Mouse (Mus musculus) spleen, adult 2 months (tissue): ENCODE measurements around the gene Lpcat2. TPM values are rescaled to one million over a fixed set of nuclear protein-coding genes. Genes with fewer than 3 reads are reported as not detected.
"Not testable (repeated sequence)": the region's sequence is repeated elsewhere in the genome, so short reads cannot be mapped to it uniquely, and the experiment has no call there.

Experiments
- DNase-seq, 2 experiments: peaks; one replicate each; pipeline versions ENCODE4 v3.0.0 to v3.0.0-alpha.2; 2012 to 2021; ENCODE audit warnings: low spot score in 2 of 2, low read depth in 1 of 2
- H3K27ac ChIP-seq: fragments of 200-500 bp; 2 replicates; pipeline ENCODE4 v1.5.1; 2012; ENCODE audit warnings: low read length, inconsistent platforms; ENCODE audit not compliant: insufficient read depth
- H3K27me3 ChIP-seq: fragments of 200-500 bp; 2 replicates; pipeline ENCODE4 v1.6.1; 2012; ENCODE audit warnings: mild to moderate bottlenecking, moderate library complexity, low read length, inconsistent platforms; ENCODE audit not compliant: control insufficient read depth, insufficient read depth
- H3K36me3 ChIP-seq: fragments of 200-500 bp; 2 replicates; pipeline ENCODE4 v1.6.1; 2012; ENCODE audit warnings: mild to moderate bottlenecking, low read length, inconsistent platforms; ENCODE audit not compliant: control insufficient read depth, insufficient read depth
- H3K4me1 ChIP-seq: fragments of 200-500 bp; 2 replicates; pipeline ENCODE4 v1.6.1; 2011; ENCODE audit warnings: inconsistent platforms; ENCODE audit not compliant: control insufficient read depth, insufficient read depth, insufficient read length
- H3K4me3 ChIP-seq: fragments of 200-500 bp; 2 replicates; pipeline ENCODE4 v1.5.1; 2011; ENCODE audit warnings: mild to moderate bottlenecking, inconsistent platforms; ENCODE audit not compliant: insufficient read depth, insufficient read length; ENCODE audit errors: extremely low read depth
- CTCF ChIP-seq: fragments of 200-500 bp; IDR thresholded peaks from 2 replicates; pipeline ENCODE4 v1.5.1; 2011; ENCODE audit warnings: mild to moderate bottlenecking, inconsistent platforms; ENCODE audit not compliant: insufficient read depth, insufficient read length, insufficient replicate concordance; ENCODE audit errors: extremely low read depth
- POLR2A ChIP-seq: fragments of 200-500 bp; IDR thresholded peaks from 2 replicates; pipeline ENCODE4 v1.6.1; 2011; ENCODE audit warnings: low read depth, low read length, inconsistent platforms
- WGBS: fragments of 180-500 bp; shearing (Covaris S2); methylation state at CpG from one replicate; pipeline ENCODE4 v1.1.7; 2018; 5-methylcytosine and 5-hydroxymethylcytosine counted together
- polyA plus RNA-seq: library from polyadenylated mRNA; depleted of rRNA; stranded (reverse); fragments of >200 nt; gene quantifications from 2 replicates; pipeline ENCODE4 v1.2.3, GENCODE M21; 2012

Gene Lpcat2
- polyA plus RNA-seq, 1 experiment: 9.2 TPM

GRCm38 (mm10) chr8:92872063-92872759 lies 17.1 kb downstream of the Lpcat2 start:
- H3K27me3 ChIP-seq: no peaks in the 10 kb centered on the region
- H3K36me3 ChIP-seq: no peaks in the 10 kb centered on the region
- DNase-seq: no peak
- TF ChIP-seq POLR2A (no peak), CTCF (no peak)
- H3K4me3 ChIP-seq: no peak overlapping the region
- H3K27ac ChIP-seq: no peak overlapping the region
- H3K4me1 ChIP-seq: no peaks in the 10 kb centered on the region
- 87% methylated on average over 10 of the region's 10 CpGs for WGBS

- 41% methylated on average over 10 of the region's 10 CpGs for WGBS
- H3K4me3 ChIP-seq: no peak overlapping the region
Observed at GRCm38 (mm10) chr8:92875795-92876194, 20.7 kb downstream of the Lpcat2 start.

GRCm38 (mm10) chr8:92881247-92881646 lies 26.1 kb downstream of the Lpcat2 start:
- Histone ChIP-seq H3K27ac (no peak overlapping the region), H3K4me3 (no peak overlapping the region)
- WGBS: 62% methylated on average over 4 of the region's 4 CpGs

More at GRCm38 (mm10) chr8:92875795-92876194, 20.7 kb downstream of the Lpcat2 start:
- Histone ChIP-seq H3K27me3 (no peaks in the 10 kb centered on the region), H3K4me1 (no peaks in the 10 kb centered on the region), H3K27ac (no peak overlapping the region), H3K36me3 (peaks cover 3% of the 10 kb centered on the region)
- TF ChIP-seq CTCF (no peak), POLR2A (no peak)
- no peak for DNase-seq

GRCm38 (mm10) chr8:92883771-92884170 lies 28.6 kb downstream of the Lpcat2 start:
- Histone ChIP-seq H3K4me1 (no peaks in the 10 kb centered on the region), H3K4me3 (no peak overlapping the region), H3K36me3 (peaks cover 3% of the 10 kb centered on the region), H3K27me3 (no peaks in the 10 kb centered on the region), H3K27ac (no peak overlapping the region)
- DNase-seq: no peak
- WGBS: 69% methylated on average over 2 of the region's 2 CpGs
- TF ChIP-seq POLR2A (no peak), CTCF (no peak)

More at GRCm38 (mm10) chr8:92881247-92881646, 26.1 kb downstream of the Lpcat2 start:
- Histone ChIP-seq H3K36me3 (peaks cover 3% of the 10 kb centered on the region), H3K27me3 (no peaks in the 10 kb centered on the region), H3K4me1 (no peaks in the 10 kb centered on the region)
- TF ChIP-seq POLR2A (no peak), CTCF (no peak)
- no peak for DNase-seq

GRCm38 (mm10) chr8:92892216-92892615 lies 37.1 kb downstream of the Lpcat2 start:
- H3K4me3 ChIP-seq, H3K4me1 ChIP-seq, H3K27ac ChIP-seq, H3K36me3 ChIP-seq, DNase-seq, H3K27me3 ChIP-seq: not testable (repeated sequence)
- 90% methylated on average over 3 of the region's 3 CpGs for WGBS

GRCm38 (mm10) chr8:92893870-92894269 lies 38.7 kb downstream of the Lpcat2 start:
- 100% methylated on average over 2 of the region's 2 CpGs for WGBS
- Histone ChIP-seq H3K4me1 (no peaks in the 10 kb centered on the region), H3K27ac (no peak overlapping the region), H3K4me3 (no peak overlapping the region), H3K36me3 (no peaks in the 10 kb centered on the region), H3K27me3 (no peaks in the 10 kb centered on the region)
- DNase-seq: no peak
- no peak for TF ChIP-seq POLR2A
- TF ChIP-seq CTCF: no peak

- Histone ChIP-seq H3K27me3 (no peaks in the 10 kb centered on the region), H3K36me3 (no peaks in the 10 kb centered on the region)
Observed at GRCm38 (mm10) chr8:92895053-92895452, 39.9 kb downstream of the Lpcat2 start.

More at GRCm38 (mm10) chr8:92895053-92895452, 39.9 kb downstream of the Lpcat2 start:
- H3K4me1 ChIP-seq: no peaks in the 10 kb centered on the region
- no peak overlapping the region for H3K27ac ChIP-seq
- DNase-seq: no peak
- TF ChIP-seq CTCF: no peak
- no peak for TF ChIP-seq POLR2A
- 94% methylated on average over 7 of the region's 7 CpGs for WGBS
- H3K4me3 ChIP-seq: no peak overlapping the region
